Mouse (Mus musculus) heart, embryonic 12.5 days (tissue): Measurements from ENCODE around the gene Trp53bp1. TPM values are rescaled to one million over a fixed set of nuclear protein-coding genes. Genes with fewer than 3 reads are reported as not detected.

Source experiments
- ATAC-seq: fragments of 200-750 bp; cut with Nextera tagmentation; 2 replicates; pipeline ENCODE4 v1.8.0; 2017; ENCODE audit warnings: moderate TSS enrichment, moderate library complexity; ENCODE audit not compliant: insufficient number of reproducible peaks, low FRiP score
- H3K27ac ChIP-seq: fragments of 300-500 bp; sonication (generic); 2 replicates; pipeline ENCODE4 v1.5.1; 2016; ENCODE audit warnings: mild to moderate bottlenecking, moderate library complexity; ENCODE audit not compliant: poor library complexity, severe bottlenecking
- H3K27me3 ChIP-seq: fragments of 300-500 bp; sonication (generic); replicated peaks from 2 replicates; pipeline ENCODE4 v1.6.1; 2016; ENCODE audit warnings: mild to moderate bottlenecking, moderate library complexity
- H3K36me3 ChIP-seq: fragments of 300-500 bp; sonication (generic); 2 replicates; pipeline ENCODE4 v1.6.1; 2016; ENCODE audit warnings: mild to moderate bottlenecking, moderate library complexity
- H3K4me1 ChIP-seq: fragments of 300-500 bp; sonication (generic); replicated peaks from 2 replicates; pipeline ENCODE4 v1.6.1; 2016; ENCODE audit warnings: mild to moderate bottlenecking
- H3K4me2 ChIP-seq: fragments of 300-500 bp; sonication (generic); 2 replicates; pipeline ENCODE4 v1.6.1; 2016; ENCODE audit warnings: mild to moderate bottlenecking, moderate library complexity
- H3K4me3 ChIP-seq: fragments of 300-500 bp; sonication (generic); 2 replicates; pipeline ENCODE4 v1.5.1; 2016; ENCODE audit warnings: mild to moderate bottlenecking
- H3K9ac ChIP-seq: fragments of 300-500 bp; sonication (generic); 2 replicates; pipeline ENCODE4 v1.6.1; 2016; ENCODE audit warnings: mild to moderate bottlenecking, moderate library complexity
- H3K9me3 ChIP-seq: fragments of 300-500 bp; sonication (generic); replicated peaks from 2 replicates; pipeline ENCODE4 v1.6.1; 2016; ENCODE audit warnings: mild to moderate bottlenecking, moderate library complexity
- WGBS: fragments of 180-500 bp; shearing (Covaris S2); methylation state at CpG from one replicate; pipeline ENCODE4 v1.1.7; 2016; 5-methylcytosine and 5-hydroxymethylcytosine counted together
- polyA plus RNA-seq: library from polyadenylated mRNA; unstranded; fragments of >200 nt; fragmentation: Nextera tagmentation; extraction: Ambion mirVana; gene quantifications from 2 replicates; pipeline ENCODE4 v1.2.1, GENCODE M21; 2016

The Trp53bp1 gene
- polyA plus RNA-seq = 69.8 and 78.4 TPM in 2 replicates

GRCm38 (mm10) chr2:121271236-121271927 lies at the start of gene Trp53bp1:
Trp53bp1 (minus strand) TSS chr2:121271407.
- H3K4me3 ChIP-seq = peak within 1 kb of the TSS; percentile 93
- H3K27me3 ChIP-seq = no peaks in the 10 kb centered on the region
- H3K4me2 ChIP-seq = peak within 1 kb of the TSS; percentile 78
- under 1% methylated on average over 37 of the region's 37 CpGs for WGBS
- peak; percentile 99 for ATAC-seq
- peaks cover 34% of the 10 kb centered on the region for H3K36me3 ChIP-seq
- H3K9me3 ChIP-seq = no peaks in the 10 kb centered on the region
- peak within 1 kb of the TSS; percentile 87 for H3K27ac ChIP-seq
- H3K9ac ChIP-seq = peak within 1 kb of the TSS; percentile 91
- peaks cover 17% of the 10 kb centered on the region for H3K4me1 ChIP-seq

- no peak for ATAC-seq
- peaks cover 13% of the 10 kb centered on the region for H3K36me3 ChIP-seq
- H3K4me1 ChIP-seq = no peaks in the 10 kb centered on the region
- no peak overlapping the region for H3K9ac ChIP-seq
- WGBS = 54% methylated on average over 8 of the region's 8 CpGs
- H3K4me3 ChIP-seq = no peak overlapping the region
- no peak overlapping the region for H3K4me2 ChIP-seq
- no peak overlapping the region for H3K27ac ChIP-seq
- H3K27me3 ChIP-seq = no peaks in the 10 kb centered on the region
- H3K9me3 ChIP-seq = no peaks in the 10 kb centered on the region
Observed at GRCm38 (mm10) chr2:121316278-121316677, 45.1 kb upstream of the Trp53bp1 start.

GRCm38 (mm10) chr2:121308997-121309416 lies 37.8 kb upstream of the Trp53bp1 start:
- no peaks in the 10 kb centered on the region for H3K9me3 ChIP-seq
- 12% methylated on average over 5 of the region's 5 CpGs for WGBS
- 0 out of 2 replicates have a peak, but pooled peaks have one; percentile 46 for ATAC-seq
- H3K4me3 ChIP-seq = no peak overlapping the region
- H3K36me3 ChIP-seq = peaks cover 35% of the 10 kb centered on the region
- peaks cover 8% of the 10 kb centered on the region; the same call in 1 of the 2 replicates for H3K4me1 ChIP-seq
- no peak overlapping the region for H3K9ac ChIP-seq
- no peak overlapping the region for H3K27ac ChIP-seq
- H3K4me2 ChIP-seq = peak overlapping the region; percentile 37
- H3K27me3 ChIP-seq = 0 out of 2 replicates have a peak, but pooled peaks cover 24% of the 10 kb centered on the region

GRCm38 (mm10) chr2:121300036-121300435 lies 28.8 kb upstream of the Trp53bp1 start:
- H3K27me3 ChIP-seq = peaks cover 63% of the 10 kb centered on the region
- 75% methylated on average over 10 of the region's 10 CpGs for WGBS

DNA sequence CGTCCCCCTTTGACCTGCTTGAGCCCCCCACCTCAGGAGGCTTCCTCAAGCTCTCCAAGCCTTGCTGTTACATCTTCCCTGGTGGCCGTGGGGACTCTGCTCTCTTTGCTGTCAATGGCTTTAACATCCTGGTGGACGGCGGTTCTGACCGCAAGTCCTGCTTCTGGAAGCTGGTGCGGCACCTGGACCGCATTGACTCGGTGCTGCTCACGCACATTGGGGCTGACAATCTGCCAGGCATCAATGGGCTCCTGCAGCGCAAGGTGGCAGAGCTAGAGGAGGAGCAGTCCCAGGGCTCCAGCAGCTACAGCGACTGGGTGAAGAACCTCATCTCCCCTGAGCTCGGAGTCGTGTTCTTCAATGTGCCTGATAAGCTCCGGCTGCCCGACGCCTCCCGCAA lies 28.3 kb upstream of the Trp53bp1 start:
- H3K27me3 ChIP-seq = peaks cover 57% of the 10 kb centered on the region

More at GRCm38 (mm10) chr2:121300036-121300435, 28.8 kb upstream of the Trp53bp1 start:
- H3K9ac ChIP-seq = no peak overlapping the region
- peaks cover 56% of the 10 kb centered on the region for H3K36me3 ChIP-seq
- no peak overlapping the region for H3K27ac ChIP-seq
- H3K4me1 ChIP-seq = peaks cover 36% of the 10 kb centered on the region
- no peak overlapping the region for H3K4me2 ChIP-seq
- no peak overlapping the region for H3K4me3 ChIP-seq
- no peaks in the 10 kb centered on the region for H3K9me3 ChIP-seq
- no peak for ATAC-seq

GRCm38 (mm10) chr2:121298131-121298530 lies 26.9 kb upstream of the Trp53bp1 start:
- H3K9me3 ChIP-seq = no peaks in the 10 kb centered on the region
- H3K27ac ChIP-seq = no peak overlapping the region
- H3K4me1 ChIP-seq = peaks cover 54% of the 10 kb centered on the region
- WGBS = 4% methylated on average over 8 of the region's 8 CpGs
- H3K9ac ChIP-seq = peak overlapping the region; percentile 37; the same call in 1 of the 2 replicates
- H3K27me3 ChIP-seq = peaks cover 56% of the 10 kb centered on the region
- H3K4me2 ChIP-seq = peak overlapping the region; percentile 70
- ATAC-seq = no peak
- H3K36me3 ChIP-seq = peaks cover 38% of the 10 kb centered on the region
- H3K4me3 ChIP-seq = 0 out of 2 replicates have a peak overlapping the region, but pooled peaks have one; percentile 4

More for the DNA sequence above, 28.3 kb upstream of the Trp53bp1 start:
- no peak overlapping the region for H3K27ac ChIP-seq
- WGBS = 72% methylated on average over 17 of the region's 17 CpGs
- no peak overlapping the region for H3K4me3 ChIP-seq
- peaks cover 51% of the 10 kb centered on the region for H3K36me3 ChIP-seq
- H3K4me1 ChIP-seq = peaks cover 42% of the 10 kb centered on the region
- H3K9ac ChIP-seq = no peak overlapping the region
- no peak for ATAC-seq
- H3K9me3 ChIP-seq = no peaks in the 10 kb centered on the region
- no peak overlapping the region for H3K4me2 ChIP-seq

DNA sequence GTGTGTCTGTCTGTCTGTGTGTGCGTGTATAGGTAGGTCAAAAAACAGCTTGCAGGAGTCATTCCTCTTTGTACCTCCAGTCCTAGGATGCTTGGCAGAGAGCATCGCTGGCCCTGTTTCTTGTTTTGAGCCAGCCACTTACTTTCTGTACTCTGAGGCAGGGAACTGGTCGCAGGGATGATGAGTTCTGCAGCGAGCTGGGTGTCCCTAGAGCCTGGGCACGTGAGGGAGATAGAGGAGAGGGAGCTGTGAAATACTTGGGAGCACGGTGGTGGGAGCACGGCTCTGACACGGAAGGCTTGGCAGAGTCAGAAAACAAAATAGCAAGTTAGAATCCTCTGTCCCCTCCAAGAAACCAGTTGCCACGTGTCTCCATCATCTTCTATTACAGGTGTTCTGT lies 26.5 kb upstream of the Trp53bp1 start:
- H3K27ac ChIP-seq = no peak overlapping the region
- H3K27me3 ChIP-seq = peaks cover 56% of the 10 kb centered on the region
- H3K4me3 ChIP-seq = 0 out of 2 replicates have a peak overlapping the region, but pooled peaks have one; percentile 4
- H3K4me1 ChIP-seq = peaks cover 56% of the 10 kb centered on the region
- WGBS = 7% methylated on average over 9 of the region's 9 CpGs
- peak overlapping the region; percentile 70 for H3K4me2 ChIP-seq
- no peak for ATAC-seq
- 0 out of 2 replicates have a peak overlapping the region, but pooled peaks have one; percentile 37 for H3K9ac ChIP-seq
- H3K9me3 ChIP-seq = no peaks in the 10 kb centered on the region
- peaks cover 34% of the 10 kb centered on the region for H3K36me3 ChIP-seq

GRCm38 (mm10) chr2:121296754-121297231 lies 25.6 kb upstream of the Trp53bp1 start:
- Histone ChIP-seq H3K9ac (peak overlapping the region; percentile 68), H3K9me3 (no peaks in the 10 kb centered on the region), H3K36me3 (peaks cover 26% of the 10 kb centered on the region), H3K4me1 (peaks cover 56% of the 10 kb centered on the region), H3K4me3 (peak overlapping the region; percentile 57), H3K27ac (no peak overlapping the region), H3K4me2 (peak overlapping the region; percentile 70), H3K27me3 (peaks cover 56% of the 10 kb centered on the region)
- no peak for ATAC-seq
- 16% methylated on average over 6 of the region's 6 CpGs for WGBS

- peak overlapping the region; percentile 68 for H3K9ac ChIP-seq
- H3K27me3 ChIP-seq = peaks cover 55% of the 10 kb centered on the region
- H3K4me1 ChIP-seq = peaks cover 56% of the 10 kb centered on the region
- H3K4me3 ChIP-seq = peak overlapping the region; percentile 57
- H3K27ac ChIP-seq = peak overlapping the region; percentile 83
- no peaks in the 10 kb centered on the region for H3K9me3 ChIP-seq
- H3K36me3 ChIP-seq = peaks cover 21% of the 10 kb centered on the region
- ATAC-seq = peak; percentile 12; the same call in 1 of the 2 replicates
- H3K4me2 ChIP-seq = peak overlapping the region; percentile 70
- WGBS = under 1% methylated on average over 15 of the region's 15 CpGs
Observed at GRCm38 (mm10) chr2:121295608-121296571, 24.7 kb upstream of the Trp53bp1 start.

DNA sequence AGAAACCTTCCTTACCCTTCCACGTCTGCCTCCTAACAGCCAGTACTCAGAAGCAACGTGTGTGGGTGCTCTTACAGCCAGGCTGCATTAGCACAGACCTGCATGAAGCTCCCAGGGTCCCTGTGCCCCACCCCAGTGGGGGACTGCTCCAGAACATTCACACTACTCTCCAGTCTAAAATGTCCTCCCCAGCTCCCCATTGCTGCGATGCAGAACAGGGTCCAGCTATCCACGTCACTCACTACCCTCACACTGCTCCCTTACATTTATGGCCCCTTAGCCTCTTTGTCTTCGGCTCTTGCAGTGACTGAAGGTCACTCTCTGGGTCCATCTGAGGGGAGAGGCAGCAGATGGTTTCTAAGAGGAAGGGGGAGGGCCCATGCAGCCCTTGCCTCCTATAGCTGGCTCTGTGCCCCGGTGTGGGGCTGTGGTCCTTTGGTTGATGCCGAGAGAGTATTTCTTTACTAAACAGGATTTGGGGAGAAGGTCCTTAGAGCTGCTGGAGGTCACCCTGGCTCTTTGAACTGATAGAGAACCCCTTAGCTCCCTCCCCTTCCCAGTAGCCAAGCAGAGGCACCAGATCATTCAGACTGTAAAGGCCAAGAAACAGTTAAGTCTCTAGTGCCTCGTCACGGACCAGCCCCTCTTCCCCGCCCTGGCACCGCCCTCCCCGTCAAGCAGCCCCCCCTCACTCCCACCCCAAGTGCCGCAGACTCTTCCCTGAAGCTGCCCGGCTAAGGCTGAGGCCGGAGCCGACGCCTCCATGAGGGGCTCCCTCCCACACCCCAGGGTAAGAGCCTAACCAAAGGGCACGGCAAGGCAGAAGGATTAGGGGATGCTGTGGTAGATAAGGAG lies 23.8 kb upstream of the Trp53bp1 start:
- H3K4me1 ChIP-seq = peaks cover 58% of the 10 kb centered on the region
- peak; percentile 54 for ATAC-seq
- peak overlapping the region; percentile 70 for H3K4me2 ChIP-seq
- H3K9me3 ChIP-seq = no peaks in the 10 kb centered on the region
- H3K36me3 ChIP-seq = peaks cover 12% of the 10 kb centered on the region
- H3K4me3 ChIP-seq = peak overlapping the region; percentile 57
- WGBS = under 1% methylated on average over 18 of the region's 18 CpGs
- H3K9ac ChIP-seq = peak overlapping the region; percentile 68
- H3K27ac ChIP-seq = peak overlapping the region; percentile 83
- H3K27me3 ChIP-seq = peaks cover 56% of the 10 kb centered on the region
